Mouse (Mus musculus): ENCODE measurements at regions not wholly inside any gene's neighbourhood (a gene's known extent, or its start where the extent isn't known, plus 50 kb on each side); places are given as distances from the start of the nearest gene placed in this dataset.

DNA sequence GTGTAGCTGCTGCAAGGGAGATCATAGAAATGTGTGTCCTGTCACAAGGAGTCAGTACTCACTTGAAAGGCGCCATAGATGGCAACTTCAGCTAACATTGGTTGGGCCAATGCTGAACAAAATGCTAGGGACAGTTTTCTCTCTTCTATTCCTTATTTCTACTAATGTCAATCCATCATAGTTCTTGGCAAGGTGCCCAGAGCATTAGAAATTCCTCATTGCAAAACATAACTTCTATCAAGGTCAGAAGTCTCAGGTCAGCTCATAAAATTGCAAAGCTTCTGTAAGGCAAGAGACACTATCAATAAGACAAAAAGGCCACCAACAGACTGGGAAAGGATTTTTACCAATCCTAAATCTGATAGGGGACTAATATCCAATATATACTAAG is 106.3 kb downstream of the D1Ertd622e start:
- peak; percentile 45 for DNase-seq

DNA sequence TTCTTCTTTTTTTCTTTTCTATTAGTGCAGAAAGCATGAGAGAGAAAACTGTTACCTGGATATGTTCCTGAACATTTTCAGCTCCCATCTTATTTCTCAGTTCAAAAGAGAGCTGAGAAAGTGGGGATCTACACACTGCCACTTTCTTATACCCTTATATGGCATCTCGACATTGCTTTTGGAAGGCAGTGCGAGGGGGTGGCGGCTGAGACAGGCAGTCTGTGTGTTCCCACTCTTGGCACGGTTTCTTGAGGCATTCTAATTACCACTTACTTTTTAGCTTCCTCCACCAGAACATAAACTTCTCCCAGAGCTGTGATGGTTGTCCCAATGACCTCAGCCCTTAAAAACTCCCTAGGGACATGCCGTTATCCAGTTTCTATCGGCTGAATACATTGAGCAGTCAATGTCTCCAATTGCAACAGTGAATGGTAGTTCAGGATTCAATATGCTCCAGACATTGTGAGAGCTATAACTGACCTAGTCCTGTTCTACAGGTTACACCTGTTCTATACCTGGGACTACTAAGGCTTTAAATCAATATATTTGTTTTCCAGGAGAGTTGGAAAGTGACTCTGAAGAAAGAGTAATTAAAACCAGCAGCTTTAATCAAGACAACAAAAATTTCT is 106.8 kb downstream of the D1Ertd622e start:
- DNase-seq, result no peak

GRCm38 (mm10) chr1:97553485-97554474 is 108.1 kb downstream of the D1Ertd622e start:
- DNase-seq, result no peak

- DNase-seq, result peak; percentile 16
Measured at GRCm38 (mm10) chr1:97552886-97553285, 109.0 kb downstream of the D1Ertd622e start.

- no peak for DNase-seq
Measured at GRCm38 (mm10) chr1:97541162-97541493, 120.7 kb downstream of the D1Ertd622e start.

GRCm38 (mm10) chr1:97540291-97541161 is 121.3 kb downstream of the D1Ertd622e start:
- DNase-seq, result no peak

- DNase-seq, result no peak
Measured at GRCm38 (mm10) chr1:97496915-97497314, 165.0 kb downstream of the D1Ertd622e start.

GRCm38 (mm10) chr1:97479921-97480320 is 182.0 kb downstream of the D1Ertd622e start:
- DNase-seq, result no peak
